Mouse (Mus musculus): ENCODE results near the gene Upf1. TPM values are rescaled to one million over a fixed set of nuclear protein-coding genes. Genes with fewer than 3 reads are reported as not detected.

Gene Upf1
- polyA plus RNA-seq, 1 experiment, result 35.4 TPM

DNA sequence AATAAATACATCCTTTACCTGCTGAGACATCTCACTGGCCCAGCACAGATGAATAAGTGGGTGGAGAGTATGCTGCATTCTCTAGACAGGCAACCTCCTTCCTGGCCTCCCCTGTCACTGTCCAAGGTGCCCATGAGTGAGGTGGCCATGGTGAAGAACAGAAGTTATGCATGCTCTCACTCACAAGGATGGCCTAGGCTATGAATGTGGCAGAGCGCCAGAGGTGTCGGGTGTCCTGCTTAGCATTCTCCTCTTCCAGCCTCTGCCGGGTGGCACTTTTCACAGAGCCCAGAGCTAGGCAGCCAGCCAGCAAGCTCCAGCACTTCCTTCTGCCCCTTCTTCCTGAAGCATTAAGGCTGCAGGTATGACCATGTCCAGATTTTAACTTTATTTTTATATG, 6.3 kb upstream of the Upf1 start:
- Histone ChIP-seq H3K4me1 (ENCODE audit: control insufficient read depth, insufficient read depth, low read length) (peaks cover under 1% of the 10 kb centered on the region; the same call in 1 of the 2 replicates), H3K36me3 (ENCODE audit: control insufficient read depth, insufficient read depth, low read length) (no peaks in the 10 kb centered on the region)
- TF ChIP-seq POLR2A (IDR thresholded peaks at IDR 0.05; ENCODE audit: control insufficient read depth, low read depth, low read length) (no peak), CTCF (IDR thresholded peaks at IDR 0.05; ENCODE audit: control insufficient read depth, insufficient read depth, insufficient replicate concordance, low read depth, low read length) (no peak)

DNA sequence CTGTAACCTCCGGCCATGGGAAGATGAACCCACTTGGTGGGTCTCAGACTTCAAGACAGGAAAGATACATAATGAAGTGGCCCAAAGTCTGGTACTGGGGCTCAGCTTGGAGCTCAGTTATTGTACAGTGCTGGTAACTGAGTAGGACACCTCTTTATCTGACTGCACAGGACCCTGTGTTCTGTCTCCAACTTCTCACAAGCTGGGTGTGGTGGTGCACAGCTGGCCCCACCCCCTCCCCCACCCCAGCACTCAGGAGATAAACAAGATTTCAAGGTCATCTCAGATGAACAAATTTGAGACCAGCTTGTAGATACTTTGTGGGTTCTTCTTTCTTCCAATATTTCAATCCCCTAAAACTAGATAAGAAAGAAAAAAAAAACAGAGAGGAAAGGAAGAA, 3.0 kb upstream of the Upf1 start:
- Histone ChIP-seq H3K27ac (ENCODE audit: control insufficient read depth, insufficient read depth, low read depth, low read length) (no peak overlapping the region), H3K36me3 (ENCODE audit: control insufficient read depth, insufficient read depth, low read length) (no peaks in the 10 kb centered on the region; the same call in 1 of the 2 replicates), H3K27me3 (ENCODE audit: control insufficient read depth, insufficient read depth, low read length) (no peaks in the 10 kb centered on the region), H3K4me3 (ENCODE audit: control insufficient read depth, low read depth, low read length) (no peak overlapping the region), H3K4me1 (ENCODE audit: control insufficient read depth, insufficient read depth, low read length) (peaks cover 22% of the 10 kb centered on the region)
- no peak for TF ChIP-seq POLR2A (IDR thresholded peaks at IDR 0.05; ENCODE audit: control insufficient read depth, low read depth, low read length)
- TF ChIP-seq CTCF (IDR thresholded peaks at IDR 0.05; ENCODE audit: control insufficient read depth, insufficient read depth, insufficient replicate concordance, low read depth, low read length), result no peak

More for the DNA sequence above, 6.3 kb upstream of the Upf1 start:
- no peak overlapping the region for H3K27ac ChIP-seq (ENCODE audit: control insufficient read depth, insufficient read depth, low read depth, low read length)
- no peak overlapping the region for H3K4me3 ChIP-seq (ENCODE audit: control insufficient read depth, low read depth, low read length)
- no peaks in the 10 kb centered on the region for H3K27me3 ChIP-seq (ENCODE audit: control insufficient read depth, insufficient read depth, low read length)

DNA sequence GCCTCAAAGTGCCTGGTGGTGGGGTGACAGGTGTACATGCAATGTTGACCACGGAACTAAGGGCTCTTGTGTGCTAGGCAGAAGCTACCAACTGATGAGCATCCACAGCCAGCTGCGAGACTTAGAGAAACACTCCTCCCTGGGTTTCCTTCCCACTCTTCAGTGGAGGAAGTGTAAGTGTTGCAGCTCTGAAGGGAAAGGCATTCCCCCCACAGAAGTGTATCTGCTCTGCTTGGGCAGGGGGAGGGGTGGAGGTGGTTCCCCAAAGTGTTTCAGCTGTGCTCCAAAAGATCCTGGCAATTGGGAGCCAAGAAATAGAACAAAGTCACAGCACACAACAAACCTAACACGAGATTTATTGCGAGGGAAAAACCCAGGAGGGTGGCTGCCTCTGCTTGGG, 926 bp upstream of the Upf1 start:
- Histone ChIP-seq H3K4me3 (ENCODE audit: control insufficient read depth, low read depth, low read length) (peak overlapping the region; percentile 87), H3K36me3 (ENCODE audit: control insufficient read depth, insufficient read depth, low read length) (no peaks in the 10 kb centered on the region; the same call in 1 of the 2 replicates), H3K27ac (ENCODE audit: control insufficient read depth, insufficient read depth, low read depth, low read length) (peak overlapping the region; percentile 97), H3K27me3 (ENCODE audit: control insufficient read depth, insufficient read depth, low read length) (no peaks in the 10 kb centered on the region), H3K4me1 (ENCODE audit: control insufficient read depth, insufficient read depth, low read length) (peaks cover 31% of the 10 kb centered on the region)
- TF ChIP-seq CTCF (IDR thresholded peaks at IDR 0.05; ENCODE audit: control insufficient read depth, insufficient read depth, insufficient replicate concordance, low read depth, low read length), result no peak
- 0 out of 2 replicates have a peak, but pooled peaks have one; percentile 16 for TF ChIP-seq POLR2A (IDR thresholded peaks at IDR 0.05; ENCODE audit: control insufficient read depth, low read depth, low read length)

DNA sequence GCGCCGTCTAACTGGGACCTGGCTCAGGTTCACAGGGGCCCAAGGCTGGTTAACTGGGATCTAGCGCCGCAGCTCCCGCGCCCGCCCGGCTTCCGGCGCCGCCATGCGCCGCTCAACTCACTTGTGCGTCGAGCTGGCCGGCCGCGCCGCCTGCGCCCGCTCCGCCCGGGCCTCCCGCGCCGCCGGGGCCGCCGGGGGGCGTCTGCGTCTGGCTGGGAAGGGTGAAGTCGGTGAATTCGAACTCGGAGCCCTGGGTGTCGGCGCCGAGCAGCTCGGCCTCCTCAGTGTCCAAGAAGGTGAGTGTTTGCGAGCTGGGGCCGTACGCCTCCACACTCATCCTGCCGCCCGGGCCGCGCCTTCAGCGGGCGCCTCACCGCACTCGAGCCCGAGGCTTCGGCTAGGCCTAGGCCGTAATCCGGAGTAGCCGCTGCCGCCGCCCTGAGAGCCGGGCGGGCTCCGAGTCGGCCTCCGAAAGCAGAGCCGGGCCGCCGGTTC, 374 bp downstream of the Upf1 start:
- peak overlapping the region; percentile 99 for H3K4me3 ChIP-seq (ENCODE audit: control insufficient read depth, low read depth, low read length)
- peaks cover 31% of the 10 kb centered on the region for H3K4me1 ChIP-seq (ENCODE audit: control insufficient read depth, insufficient read depth, low read length)
- no peak for TF ChIP-seq CTCF (IDR thresholded peaks at IDR 0.05; ENCODE audit: control insufficient read depth, insufficient read depth, insufficient replicate concordance, low read depth, low read length)

DNA sequence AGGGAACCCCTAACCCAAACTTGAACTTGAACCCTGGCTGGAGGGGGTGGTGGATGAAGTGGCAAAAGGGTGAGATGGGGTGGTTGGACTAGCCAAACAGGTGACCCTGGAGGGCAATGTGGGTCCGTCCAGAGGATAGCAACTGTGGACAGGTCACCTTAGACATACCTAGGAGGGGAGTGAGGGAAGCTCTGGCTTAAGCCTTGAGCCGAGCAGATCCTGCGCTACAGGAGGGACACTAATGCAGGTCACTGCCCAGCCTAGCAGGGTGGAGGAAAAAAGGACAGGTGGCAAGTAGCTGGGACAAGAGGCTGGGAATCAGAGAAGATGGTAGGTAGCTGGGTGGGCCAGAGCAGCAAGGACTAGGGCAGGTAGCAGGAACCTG, 1.1 kb downstream of the Upf1 start:
- Histone ChIP-seq H3K27me3 (ENCODE audit: control insufficient read depth, insufficient read depth, low read length) (no peaks in the 10 kb centered on the region), H3K4me1 (ENCODE audit: control insufficient read depth, insufficient read depth, low read length) (peaks cover 31% of the 10 kb centered on the region), H3K4me3 (ENCODE audit: control insufficient read depth, low read depth, low read length) (peak overlapping the region; percentile 99), H3K27ac (ENCODE audit: control insufficient read depth, insufficient read depth, low read depth, low read length) (peak overlapping the region; percentile 96), H3K36me3 (ENCODE audit: control insufficient read depth, insufficient read depth, low read length) (no peaks in the 10 kb centered on the region; the same call in 1 of the 2 replicates)
- no peak for TF ChIP-seq CTCF (IDR thresholded peaks at IDR 0.05; ENCODE audit: control insufficient read depth, insufficient read depth, insufficient replicate concordance, low read depth, low read length)
- TF ChIP-seq POLR2A (IDR thresholded peaks at IDR 0.05; ENCODE audit: control insufficient read depth, low read depth, low read length), result no peak

More for the DNA sequence above, 374 bp downstream of the Upf1 start:
- Histone ChIP-seq H3K27me3 (ENCODE audit: control insufficient read depth, insufficient read depth, low read length) (no peaks in the 10 kb centered on the region), H3K36me3 (ENCODE audit: control insufficient read depth, insufficient read depth, low read length) (no peaks in the 10 kb centered on the region; the same call in 1 of the 2 replicates), H3K27ac (ENCODE audit: control insufficient read depth, insufficient read depth, low read depth, low read length) (peak overlapping the region; percentile 96)

DNA sequence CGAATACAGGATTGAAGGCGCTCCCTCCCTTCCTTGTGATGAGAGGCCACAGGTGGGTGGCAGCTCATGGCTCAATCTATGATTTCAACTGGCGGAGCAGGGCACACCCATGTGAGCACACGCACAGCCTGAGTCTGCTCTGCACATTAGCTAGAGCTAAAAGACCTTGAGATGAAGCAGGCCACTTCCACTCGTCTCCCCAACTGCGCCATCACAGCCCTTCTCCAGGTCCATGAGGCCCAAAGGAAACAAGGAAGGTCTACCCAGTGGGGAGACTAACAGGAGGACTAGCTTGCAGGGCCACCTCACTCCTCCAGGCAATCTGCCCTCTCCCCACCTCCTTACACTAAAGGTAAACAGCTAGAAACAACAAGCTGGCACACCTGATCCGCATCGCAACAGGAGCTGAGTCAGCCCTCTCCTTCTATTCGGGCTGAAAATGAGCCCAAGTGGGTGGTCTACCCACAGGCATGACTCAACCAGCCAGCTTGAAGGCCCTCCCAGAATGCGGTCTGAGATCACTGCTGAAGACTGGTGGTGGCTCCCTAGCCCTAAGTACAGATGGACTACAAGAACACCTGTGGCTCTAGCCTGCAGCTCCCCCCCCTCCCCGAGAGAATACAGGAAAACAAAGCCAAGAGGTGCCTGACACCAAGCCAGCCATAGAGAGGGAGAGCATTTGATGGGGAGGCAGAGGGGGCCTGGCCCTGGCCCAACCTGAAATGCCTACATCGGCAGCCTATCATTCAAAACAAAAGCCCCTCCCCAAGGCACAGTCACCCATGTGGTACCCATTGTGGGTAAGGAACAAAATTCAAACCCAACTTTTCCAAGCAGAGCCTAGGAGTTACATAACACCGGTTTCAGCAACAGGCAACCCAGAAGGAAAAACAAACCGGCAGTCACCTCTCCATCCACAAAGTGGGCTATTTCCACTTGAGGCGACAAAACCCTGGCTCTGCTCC, 1.8 kb downstream of the Upf1 start:
- Histone ChIP-seq H3K4me1 (ENCODE audit: control insufficient read depth, insufficient read depth, low read length) (peaks cover 31% of the 10 kb centered on the region), H3K36me3 (ENCODE audit: control insufficient read depth, insufficient read depth, low read length) (no peaks in the 10 kb centered on the region; the same call in 1 of the 2 replicates), H3K4me3 (ENCODE audit: control insufficient read depth, low read depth, low read length) (peak overlapping the region; percentile 99), H3K27me3 (ENCODE audit: control insufficient read depth, insufficient read depth, low read length) (no peaks in the 10 kb centered on the region), H3K27ac (ENCODE audit: control insufficient read depth, insufficient read depth, low read depth, low read length) (no peak overlapping the region; the same call in 1 of the 2 replicates)
- TF ChIP-seq POLR2A (IDR thresholded peaks at IDR 0.05; ENCODE audit: control insufficient read depth, low read depth, low read length), result no peak
- TF ChIP-seq CTCF (IDR thresholded peaks at IDR 0.05; ENCODE audit: control insufficient read depth, insufficient read depth, insufficient replicate concordance, low read depth, low read length), result no peak

DNA sequence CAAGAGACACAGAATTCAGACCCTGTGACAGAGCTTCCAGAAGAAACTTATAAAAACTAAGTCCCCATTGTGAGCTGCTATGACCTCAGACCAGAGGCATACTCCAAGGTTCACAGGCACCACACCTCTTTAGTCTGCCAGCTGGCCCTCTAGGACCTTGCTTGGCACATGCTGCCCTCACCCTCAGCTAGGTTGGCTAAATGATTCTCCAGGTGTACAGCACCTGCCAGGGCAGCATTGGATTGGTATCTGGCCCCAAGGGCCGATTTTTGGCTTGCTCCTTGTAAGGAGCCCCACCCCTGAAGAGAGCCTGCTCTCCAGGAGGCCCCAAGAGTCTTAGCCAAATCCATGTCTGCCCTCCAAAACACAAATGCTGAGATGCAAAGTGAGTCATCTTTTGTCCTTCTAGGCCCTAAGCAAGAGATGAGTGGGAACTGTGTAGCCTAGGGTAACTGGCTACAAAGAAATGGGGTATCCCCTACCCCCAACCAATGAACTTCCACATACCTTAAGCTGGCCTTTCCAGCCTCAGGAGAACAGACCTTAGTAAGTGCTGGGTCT, 5.1 kb downstream of the Upf1 start:
- peaks cover 22% of the 10 kb centered on the region for H3K4me1 ChIP-seq (ENCODE audit: control insufficient read depth, insufficient read depth, low read length)
- peak overlapping the region; percentile 62; the same call in 1 of the 2 replicates for H3K27ac ChIP-seq (ENCODE audit: control insufficient read depth, insufficient read depth, low read depth, low read length)
- TF ChIP-seq POLR2A (IDR thresholded peaks at IDR 0.05; ENCODE audit: control insufficient read depth, low read depth, low read length), result no peak; the same call in 1 of the 2 replicates
- no peak for TF ChIP-seq CTCF (IDR thresholded peaks at IDR 0.05; ENCODE audit: control insufficient read depth, insufficient read depth, insufficient replicate concordance, low read depth, low read length)
- no peaks in the 10 kb centered on the region; the same call in 1 of the 2 replicates for H3K36me3 ChIP-seq (ENCODE audit: control insufficient read depth, insufficient read depth, low read length)
- H3K27me3 ChIP-seq (ENCODE audit: control insufficient read depth, insufficient read depth, low read length), result no peaks in the 10 kb centered on the region
- H3K4me3 ChIP-seq (ENCODE audit: control insufficient read depth, low read depth, low read length), result no peak overlapping the region

Measured in testis, adult 2 months (tissue).